Mouse (Mus musculus) frontal cortex, adult 2 months (tissue): Measurements from ENCODE around the gene Lemd1. TPM values are rescaled to one million over a fixed set of nuclear protein-coding genes. Genes with fewer than 3 reads are reported as not detected.

Experiments
- DNase-seq, 2 experiments: peaks; one replicate each; pipeline ENCODE4 v3.0.0; 2022; ENCODE audit warnings: low spot score in 1 of 2; ENCODE audit errors: extremely low spot score in 1 of 2
- polyA plus RNA-seq: library from polyadenylated mRNA; depleted of rRNA; stranded (reverse); fragments of >200 nt; gene quantifications from 2 replicates; pipeline ENCODE4 v1.2.3, GENCODE M21; 2012

Gene Lemd1
- polyA plus RNA-seq, 1 experiment = 10.7 TPM

- DNase-seq = no peak
Measured at GRCm38 (mm10) chr1:132164780-132165518, 26.3 kb upstream of the Lemd1 start.

- no peak for DNase-seq
Measured at GRCm38 (mm10) chr1:132165859-132166258, 25.4 kb upstream of the Lemd1 start.

GRCm38 (mm10) chr1:132168115-132168767, 23.0 kb upstream of the Lemd1 start:
- no peak for DNase-seq

GRCm38 (mm10) chr1:132170698-132171097, 20.5 kb upstream of the Lemd1 start:
- DNase-seq = no peak

GRCm38 (mm10) chr1:132171619-132172018, 19.6 kb upstream of the Lemd1 start:
- DNase-seq = no peak

- DNase-seq = peak in 1 of 2 experiments; percentile 52
Measured at GRCm38 (mm10) chr1:132186303-132186702, 4.9 kb upstream of the Lemd1 start.

GRCm38 (mm10) chr1:132188442-132189066, 2.7 kb upstream of the Lemd1 start:
- DNase-seq = no peak

- DNase-seq = no peak
Measured at GRCm38 (mm10) chr1:132189231-132189630, 2.0 kb upstream of the Lemd1 start.

GRCm38 (mm10) chr1:132190040-132190513, 1.2 kb upstream of the Lemd1 start:
- DNase-seq = peak in 1 of 2 experiments; percentile 68

- DNase-seq = no peak
Measured at GRCm38 (mm10) chr1:132190621-132191092, 574 bp upstream of the Lemd1 start.

GRCm38 (mm10) chr1:132191786-132192680, 802 bp downstream of the Lemd1 start:
- no peak for DNase-seq

GRCm38 (mm10) chr1:132193806-132194205, 2.6 kb downstream of the Lemd1 start:
- no peak for DNase-seq

- DNase-seq = no peak
Measured at GRCm38 (mm10) chr1:132194624-132195023, 3.4 kb downstream of the Lemd1 start.

GRCm38 (mm10) chr1:132195100-132195499, 3.9 kb downstream of the Lemd1 start:
- DNase-seq = no peak

GRCm38 (mm10) chr1:132195681-132196080, 4.5 kb downstream of the Lemd1 start:
- DNase-seq = no peak

GRCm38 (mm10) chr1:132196337-132196736, 5.1 kb downstream of the Lemd1 start:
- no peak for DNase-seq

- DNase-seq = no peak
Measured at GRCm38 (mm10) chr1:132197666-132198065, 6.4 kb downstream of the Lemd1 start.

- no peak for DNase-seq
Measured at GRCm38 (mm10) chr1:132198401-132199071, 7.3 kb downstream of the Lemd1 start.

- DNase-seq = peak in 1 of 2 experiments; percentile 51
Measured at GRCm38 (mm10) chr1:132199244-132199643, 8.0 kb downstream of the Lemd1 start.

GRCm38 (mm10) chr1:132199934-132200333, 8.7 kb downstream of the Lemd1 start:
- DNase-seq = peak in 1 of 2 experiments; percentile 67
